Mouse (Mus musculus): ENCODE data around the gene Hrg.
"Not testable (repeated sequence)": the region's sequence is repeated elsewhere in the genome, so short reads cannot be mapped to it uniquely, and the experiment has no call there.

GRCm38 (mm10) chr16:22996951-22997350 is 46.1 kb downstream of the Hrg start:
- not testable (repeated sequence) for TF ChIP-seq GATA1 (IDR thresholded peaks at IDR 0.05; ENCODE audit: borderline replicate concordance, low read length); FLI1 (IDR thresholded peaks at IDR 0.05; ENCODE audit: low read length)

Measured in megakaryocyte, embryonic 14.5 days (primary cell).